Mouse (Mus musculus) heart, adult 2 months (tissue): ENCODE data around the gene Pgap2.

Source experiments
- CTCF ChIP-seq: fragments of 200-600 bp; IDR thresholded peaks from 2 replicates; pipeline ENCODE4 v1.8.1; 2022; ENCODE audit warnings: antibody characterized with exemption, mild to moderate bottlenecking, moderate library complexity
- EP300 ChIP-seq: fragments of 200-500 bp; IDR thresholded peaks from 2 replicates; pipeline ENCODE4 v1.6.1; 2011; ENCODE audit warnings: low read depth, low read length, control low read depth; ENCODE audit not compliant: insufficient read depth
- POLR2A ChIP-seq: fragments of 200-500 bp; IDR thresholded peaks from 2 replicates; pipeline ENCODE4 v1.6.1; 2011; ENCODE audit warnings: mild to moderate bottlenecking, low read depth, low read length, control low read depth; ENCODE audit not compliant: insufficient read depth

DNA sequence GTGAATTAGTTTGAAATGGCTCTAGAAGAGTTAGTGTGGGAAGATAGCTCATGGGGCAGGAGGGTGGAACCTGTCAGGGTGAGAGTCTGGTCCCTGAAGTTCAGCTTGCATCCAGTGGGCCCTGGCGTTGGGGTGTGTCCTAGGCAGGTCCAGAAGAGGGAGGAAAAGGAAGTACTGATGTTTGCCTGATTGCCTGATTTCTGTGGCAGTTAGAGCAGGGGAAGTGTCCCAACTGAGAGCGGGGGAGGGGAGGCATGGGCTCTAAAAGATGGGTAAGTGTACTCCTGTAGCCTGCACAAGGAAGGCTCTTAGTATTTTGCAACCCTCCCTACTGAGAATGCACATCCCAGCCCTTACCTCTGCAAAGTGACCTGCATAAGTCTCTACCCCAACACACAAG lies 33.9 kb downstream of the Pgap2 start:
- TF ChIP-seq CTCF (0 out of 2 replicates have a peak, but pooled peaks have one; percentile 2), POLR2A (no peak), EP300 (0 out of 2 replicates have a peak, but pooled peaks have one; percentile 18)
